Mouse (Mus musculus): ENCODE results near the gene St3gal6.

St3gal6 gene

DNA sequence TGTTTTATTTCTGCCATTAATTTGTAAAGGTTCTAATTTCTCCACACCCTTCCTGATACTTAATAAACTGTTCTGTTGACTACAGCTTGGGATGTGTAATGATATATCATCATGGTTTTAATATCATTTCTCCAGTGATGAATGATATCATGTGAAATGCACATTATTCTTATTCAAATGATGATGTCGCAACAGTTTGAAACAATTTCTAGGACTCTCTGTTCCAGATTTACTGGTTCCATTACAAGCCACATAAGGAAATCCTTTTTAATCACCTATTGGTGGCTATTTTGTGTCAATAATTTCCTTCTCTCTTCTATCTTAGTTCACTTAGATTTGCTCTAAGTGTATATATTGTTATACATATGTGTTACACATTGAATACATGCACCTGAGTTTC lies 91.7 kb downstream of the St3gal6 start:
- DNase-seq (ENCODE audit: extremely low spot score, low spot score) = no peak

DNA sequence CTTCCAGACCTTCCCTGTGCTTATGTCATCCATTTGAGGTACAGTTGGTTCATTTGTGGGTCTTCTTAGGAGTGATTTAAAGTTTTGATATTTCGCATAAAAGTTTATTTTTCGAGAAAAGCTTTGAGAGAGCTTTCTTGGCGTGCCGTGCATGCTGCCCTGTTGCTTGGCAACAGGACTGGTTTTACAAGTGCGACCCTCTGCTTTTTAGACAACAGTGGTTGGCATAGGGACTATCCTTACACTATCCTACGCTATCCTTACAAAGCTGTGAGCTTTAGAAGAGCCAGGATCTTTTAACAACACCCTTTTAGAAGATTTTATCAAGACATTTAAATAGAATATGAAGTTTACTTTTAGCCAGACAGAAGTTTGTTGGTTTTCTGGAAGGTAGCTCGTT lies 93.8 kb downstream of the St3gal6 start:
- DNase-seq (ENCODE audit: extremely low spot score, low spot score) = no peak

DNA sequence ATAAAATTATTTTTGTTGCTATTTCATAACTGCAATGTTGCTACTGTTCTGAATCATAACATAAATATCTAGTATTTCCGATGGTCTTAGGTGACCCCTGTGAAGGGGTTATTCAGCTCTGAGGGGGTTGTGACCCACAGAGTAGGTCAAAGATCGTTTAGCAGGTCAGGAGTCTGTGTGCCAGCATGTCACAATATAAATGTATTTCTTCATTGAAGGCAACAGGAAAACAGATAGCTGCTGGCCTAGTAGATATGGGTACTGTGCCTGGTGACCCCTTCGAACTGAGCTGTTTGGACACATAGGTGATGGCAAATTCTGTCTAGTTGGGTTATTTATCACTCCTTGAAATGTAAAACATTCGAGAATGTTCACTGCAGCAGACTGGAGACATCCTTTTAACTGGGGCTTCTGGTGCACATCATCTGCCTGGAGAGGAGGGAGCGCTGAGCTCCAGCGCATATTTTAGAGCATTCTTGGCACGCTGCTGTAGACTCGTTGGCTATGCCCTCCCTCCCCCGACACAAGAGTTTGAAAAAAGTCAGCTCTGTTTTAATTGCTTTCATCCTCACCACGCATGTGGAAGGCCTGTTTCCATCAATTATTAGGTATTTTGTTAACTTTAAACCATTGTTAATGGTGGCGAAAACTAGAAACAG lies 102.2 kb downstream of the St3gal6 start:
- DNase-seq (ENCODE audit: extremely low spot score, low spot score) = no peak

Measured in neural tube, embryonic 10.5 days (tissue).